Mouse (Mus musculus) liver, embryonic 14.5 days (tissue): Measurements from ENCODE around the gene Unc13d.
A peak's percentile ranks its signal among the peaks of the same experiment; 100 is the strongest.

Experiments
- CTCF ChIP-seq: IDR thresholded peaks from 2 replicates; pipeline ENCODE4 v1.5.1; 2016; ENCODE audit warnings: antibody characterized with exemption, low read depth, control low read depth
- EP300 ChIP-seq: IDR thresholded peaks from 2 replicates; pipeline ENCODE4 v1.6.1; 2016; ENCODE audit warnings: antibody characterized with exemption, low read depth

GRCm38 (mm10) chr11:116071510-116071909 lies 6.3 kb downstream of the Unc13d start:
- TF ChIP-seq CTCF (peak; percentile 75), EP300 (no peak)
